Mouse (Mus musculus) forebrain, embryonic 16.5 days (tissue): ENCODE data around the gene Doc2a. TPM values are rescaled to one million over a fixed set of nuclear protein-coding genes. Genes with fewer than 3 reads are reported as not detected.

Experiments
- ATAC-seq: fragments of 200-750 bp; cut with Nextera tagmentation; 2 replicates; pipeline ENCODE4 v1.8.0; 2017; ENCODE audit warnings: mild to moderate bottlenecking, moderate library complexity
- H3K27ac ChIP-seq: fragments of 300-500 bp; sonication (generic); 2 replicates; pipeline ENCODE4 v1.5.1; 2014; ENCODE audit warnings: low read length, control low read depth
- H3K27me3 ChIP-seq: fragments of 300-500 bp; sonication (generic); replicated peaks from 2 replicates; pipeline ENCODE4 v1.6.1; 2014; ENCODE audit warnings: low read length; ENCODE audit not compliant: control insufficient read depth, insufficient read depth
- H3K36me3 ChIP-seq: fragments of 300-500 bp; sonication (generic); 2 replicates; pipeline ENCODE4 v1.6.1; 2014; ENCODE audit not compliant: control insufficient read depth, insufficient read depth
- H3K4me1 ChIP-seq: fragments of 300-500 bp; sonication (generic); replicated peaks from 2 replicates; pipeline ENCODE4 v1.6.1; 2014; ENCODE audit warnings: low read length; ENCODE audit not compliant: control insufficient read depth, insufficient read depth
- H3K4me2 ChIP-seq: fragments of 300-500 bp; sonication (generic); 2 replicates; pipeline ENCODE4 v1.6.1; 2014; ENCODE audit warnings: mild to moderate bottlenecking, low read length, control low read depth
- H3K4me3 ChIP-seq: fragments of 300-500 bp; sonication (generic); replicated peaks from 2 replicates; pipeline ENCODE4 v1.5.1; 2014; ENCODE audit warnings: mild to moderate bottlenecking, low read length, control low read depth
- H3K9ac ChIP-seq: fragments of 300-500 bp; sonication (generic); replicated peaks from 2 replicates; pipeline ENCODE4 v1.6.1; 2014; ENCODE audit warnings: low read depth, low read length, control low read depth
- H3K9me3 ChIP-seq: fragments of 300-500 bp; sonication (generic); 2 replicates; pipeline ENCODE4 v1.6.1; 2016; ENCODE audit warnings: low read length; ENCODE audit not compliant: control insufficient read depth
- WGBS: fragments of 180-500 bp; shearing (Covaris S2); extraction: QIAGEN DNeasy Blood & Tissue Kit; methylation state at CpG from one replicate; pipeline ENCODE4 v1.1.7; 2014; 5-methylcytosine and 5-hydroxymethylcytosine counted together
- polyA plus RNA-seq: library from polyadenylated mRNA; unstranded; fragments of >200 nt; fragmentation: Nextera tagmentation; extraction: Ambion mirVana; gene quantifications from 2 replicates; pipeline ENCODE4 v1.2.1, GENCODE M21; 2015

Doc2a gene
- polyA plus RNA-seq, 1 experiment from 2014 or later: 14.3 TPM

DNA sequence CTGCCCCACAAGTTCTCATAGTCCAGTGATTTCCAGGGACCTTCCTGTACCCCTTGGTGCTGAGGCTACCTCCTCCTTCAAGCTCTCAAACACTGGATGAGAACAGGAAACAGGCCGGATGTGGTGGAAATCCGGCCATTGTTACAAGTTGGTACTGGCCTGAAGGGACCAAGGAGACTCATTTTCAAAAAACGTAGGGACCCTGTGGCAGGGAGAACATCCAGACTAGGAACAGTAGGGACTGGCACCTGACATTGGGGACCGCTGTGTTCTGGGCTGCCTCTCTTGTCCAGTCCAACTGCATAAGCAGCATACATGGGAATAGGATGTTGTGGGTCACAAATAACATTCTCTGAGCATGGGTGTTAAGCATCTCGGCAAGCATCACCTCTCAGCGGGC lies 33.8 kb downstream of the Doc2a start:
- peaks cover 37% of the 10 kb centered on the region for H3K4me1 ChIP-seq
- H3K9me3 ChIP-seq: no peaks in the 10 kb centered on the region
- H3K9ac ChIP-seq: peak overlapping the region; percentile 18; the same call in 1 of the 2 replicates
- peaks cover 21% of the 10 kb centered on the region for H3K36me3 ChIP-seq
- H3K27me3 ChIP-seq: no peaks in the 10 kb centered on the region
- no peak overlapping the region for H3K4me3 ChIP-seq
- WGBS: 75% methylated on average over 6 of the region's 6 CpGs
- no peak overlapping the region for H3K27ac ChIP-seq
- H3K4me2 ChIP-seq: peak overlapping the region; percentile 93
- ATAC-seq: no peak

DNA sequence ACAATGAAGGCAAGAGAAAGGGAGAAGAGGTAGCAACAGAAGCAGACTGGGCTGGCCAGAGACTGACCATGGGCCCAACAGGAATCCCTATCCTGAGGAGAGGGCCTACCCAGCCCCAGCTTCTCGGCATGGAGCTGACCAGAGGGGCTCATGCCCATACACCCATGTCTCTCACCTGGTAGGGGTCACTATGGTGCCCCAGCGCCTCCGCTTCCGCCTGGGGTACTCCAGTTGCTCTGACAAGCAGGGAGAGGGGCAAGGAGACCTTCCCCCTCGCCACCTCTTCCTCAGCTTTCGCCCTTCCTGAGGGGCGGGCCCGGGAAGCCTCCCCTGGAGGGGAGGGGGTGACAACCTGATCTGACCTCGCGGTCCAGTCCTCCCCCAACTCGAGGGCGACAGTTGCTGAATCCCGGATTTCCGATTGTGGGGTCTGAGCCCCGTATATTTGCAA lies 36.5 kb downstream of the Doc2a start:
- Histone ChIP-seq H3K9me3 (no peaks in the 10 kb centered on the region), H3K4me2 (peak overlapping the region; percentile 93), H3K9ac (peak overlapping the region; percentile 89), H3K27me3 (no peaks in the 10 kb centered on the region), H3K4me1 (peaks cover 37% of the 10 kb centered on the region), H3K36me3 (peaks cover 1% of the 10 kb centered on the region; the same call in 1 of the 2 replicates), H3K27ac (peak overlapping the region; percentile 30; the same call in 1 of the 2 replicates), H3K4me3 (peak overlapping the region; percentile 75)
- no peak for ATAC-seq
- 0% methylated on average over 15 of the region's 15 CpGs for WGBS

DNA sequence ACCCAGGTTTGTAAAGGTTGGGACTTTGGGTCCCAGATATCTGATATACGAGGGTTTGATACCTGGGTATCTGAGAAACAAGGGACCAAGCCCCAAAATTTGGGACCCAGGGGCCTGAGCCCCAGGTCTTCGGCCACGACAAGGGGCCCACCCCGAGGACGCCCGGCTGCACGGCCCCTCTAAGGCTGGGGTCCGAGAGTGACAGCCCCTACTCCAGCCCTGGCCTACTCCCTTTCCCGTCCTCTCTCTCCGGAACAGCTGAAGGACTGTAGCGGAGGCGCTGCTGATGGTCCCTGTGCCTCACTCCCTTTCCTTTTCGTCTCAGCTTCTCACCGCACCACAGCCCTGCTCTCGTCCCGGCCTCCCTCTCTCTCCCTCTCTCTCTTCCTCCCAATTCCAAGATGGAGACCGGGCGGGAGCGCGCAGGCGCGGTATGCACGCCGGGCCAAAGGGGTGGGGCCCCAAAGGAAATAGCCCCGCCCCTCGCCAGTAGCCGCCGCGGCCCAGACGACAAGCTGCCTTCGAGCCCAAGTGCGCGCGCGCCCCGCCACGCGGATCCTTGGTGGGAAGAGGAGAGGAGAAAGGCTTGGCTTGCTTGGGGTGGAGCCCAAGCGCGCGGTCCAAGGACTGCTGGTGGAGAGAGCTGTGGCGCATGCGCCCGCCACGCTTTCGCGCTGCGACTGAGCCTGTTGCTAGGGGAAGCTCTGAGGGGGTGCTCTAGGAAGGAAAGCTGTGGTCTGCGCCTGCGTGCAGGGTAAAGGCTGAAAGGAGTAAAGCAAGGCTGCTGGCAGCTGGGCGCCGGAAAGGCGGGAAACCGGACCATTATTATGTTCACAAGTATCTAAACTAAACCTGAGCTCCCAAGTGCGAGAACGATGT lies 37.3 kb downstream of the Doc2a start, which contains the start of gene Taok2:
TSS of gene Taok2 (minus strand) at position 418 of the 879 bp plus-strand sequence.
- Histone ChIP-seq H3K36me3 (no peaks in the 10 kb centered on the region), H3K9ac (peak within 1 kb of the TSS; percentile 89), H3K27me3 (no peaks in the 10 kb centered on the region), H3K9me3 (no peaks in the 10 kb centered on the region), H3K27ac (peak within 1 kb of the TSS; percentile 95), H3K4me3 (peak within 1 kb of the TSS; percentile 75), H3K4me1 (peaks cover 37% of the 10 kb centered on the region), H3K4me2 (peak within 1 kb of the TSS; percentile 93)
- ATAC-seq: peak; percentile 98
- WGBS: under 1% methylated on average over 56 of the region's 56 CpGs

DNA sequence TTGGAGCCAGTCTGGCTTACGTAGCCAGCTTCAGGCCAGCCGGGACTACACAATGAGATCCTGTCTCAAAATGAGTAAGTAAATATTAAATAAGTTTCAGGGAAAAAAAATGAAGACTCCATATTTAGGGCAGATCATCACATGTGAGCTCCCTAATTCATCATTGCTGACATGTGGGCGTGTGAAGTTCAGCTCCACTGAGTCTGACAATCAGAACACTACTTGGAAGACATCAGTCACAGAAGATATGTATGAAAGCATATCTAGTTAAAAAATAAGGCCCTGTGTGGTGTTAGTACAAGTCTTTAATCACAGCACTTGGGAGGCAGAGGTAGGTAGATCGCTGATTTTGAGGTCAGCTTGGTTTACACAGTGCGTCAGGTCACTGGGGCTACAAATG lies 40.1 kb downstream of the Doc2a start:
- H3K4me1 ChIP-seq: peaks cover 17% of the 10 kb centered on the region
- H3K4me3 ChIP-seq: no peak overlapping the region
- ATAC-seq: no peak
- H3K27me3 ChIP-seq: no peaks in the 10 kb centered on the region
- peaks cover 4% of the 10 kb centered on the region; the same call in 1 of the 2 replicates for H3K36me3 ChIP-seq
- H3K27ac ChIP-seq: no peak overlapping the region
- no peaks in the 10 kb centered on the region for H3K9me3 ChIP-seq
- 93% methylated on average over 5 of the region's 5 CpGs for WGBS
- H3K9ac ChIP-seq: no peak overlapping the region
- no peak overlapping the region for H3K4me2 ChIP-seq

DNA sequence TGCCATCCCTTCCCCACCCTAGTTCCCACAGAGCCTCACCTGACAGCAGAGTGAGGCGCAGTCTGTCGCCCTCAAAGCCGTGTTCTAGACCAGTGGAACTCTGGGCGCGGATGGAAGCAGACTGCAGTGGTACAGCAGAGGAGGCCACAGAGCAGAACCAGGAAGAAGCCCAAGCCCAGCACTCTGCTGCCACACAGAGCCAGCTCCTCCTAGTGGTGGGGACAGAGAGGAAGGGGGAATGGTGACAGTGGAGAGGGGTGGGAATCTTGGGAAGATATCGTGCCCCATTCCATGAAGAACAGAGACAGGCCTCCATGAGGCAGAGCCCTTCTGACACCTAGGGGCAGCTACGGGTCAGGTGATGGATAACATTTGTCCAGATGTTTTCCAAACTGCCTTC lies 41.6 kb downstream of the Doc2a start:
- Histone ChIP-seq H3K4me3 (no peak overlapping the region), H3K36me3 (peaks cover 4% of the 10 kb centered on the region; the same call in 1 of the 2 replicates), H3K9ac (0 out of 2 replicates have a peak overlapping the region, but pooled peaks have one; percentile 13), H3K27ac (no peak overlapping the region), H3K9me3 (no peaks in the 10 kb centered on the region), H3K4me2 (no peak overlapping the region), H3K4me1 (peaks cover 3% of the 10 kb centered on the region; the same call in 1 of the 2 replicates), H3K27me3 (no peaks in the 10 kb centered on the region)
- 44% methylated on average over 7 of the region's 7 CpGs for WGBS
- ATAC-seq: no peak

DNA sequence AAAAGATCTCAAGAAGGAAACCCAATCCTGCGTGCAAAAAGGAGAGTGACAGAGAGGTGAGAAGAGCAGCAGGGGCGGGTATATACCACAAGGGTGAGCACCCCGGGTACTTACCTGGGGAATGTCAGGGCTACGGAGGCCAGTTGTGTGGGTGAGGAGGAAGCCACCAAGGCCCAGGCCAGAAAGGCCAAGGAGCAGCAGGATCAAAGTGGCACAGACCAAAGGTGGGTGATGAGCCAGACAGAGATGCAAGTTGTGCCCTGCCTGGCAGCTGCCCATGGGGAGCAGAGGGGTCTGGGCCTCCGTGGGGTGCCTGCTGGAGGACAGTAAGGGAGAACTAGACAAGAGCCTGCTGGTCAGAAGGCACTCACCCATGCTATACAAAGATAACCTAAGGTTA lies 49.7 kb downstream of the Doc2a start:
- no peak for ATAC-seq
- Histone ChIP-seq H3K4me1 (peaks cover 11% of the 10 kb centered on the region), H3K9me3 (no peaks in the 10 kb centered on the region), H3K27me3 (no peaks in the 10 kb centered on the region), H3K4me3 (no peak overlapping the region), H3K36me3 (no peaks in the 10 kb centered on the region), H3K9ac (no peak overlapping the region), H3K27ac (no peak overlapping the region), H3K4me2 (peak overlapping the region; percentile 67; the same call in 1 of the 2 replicates)
- WGBS: 90% methylated on average over 5 of the region's 5 CpGs

DNA sequence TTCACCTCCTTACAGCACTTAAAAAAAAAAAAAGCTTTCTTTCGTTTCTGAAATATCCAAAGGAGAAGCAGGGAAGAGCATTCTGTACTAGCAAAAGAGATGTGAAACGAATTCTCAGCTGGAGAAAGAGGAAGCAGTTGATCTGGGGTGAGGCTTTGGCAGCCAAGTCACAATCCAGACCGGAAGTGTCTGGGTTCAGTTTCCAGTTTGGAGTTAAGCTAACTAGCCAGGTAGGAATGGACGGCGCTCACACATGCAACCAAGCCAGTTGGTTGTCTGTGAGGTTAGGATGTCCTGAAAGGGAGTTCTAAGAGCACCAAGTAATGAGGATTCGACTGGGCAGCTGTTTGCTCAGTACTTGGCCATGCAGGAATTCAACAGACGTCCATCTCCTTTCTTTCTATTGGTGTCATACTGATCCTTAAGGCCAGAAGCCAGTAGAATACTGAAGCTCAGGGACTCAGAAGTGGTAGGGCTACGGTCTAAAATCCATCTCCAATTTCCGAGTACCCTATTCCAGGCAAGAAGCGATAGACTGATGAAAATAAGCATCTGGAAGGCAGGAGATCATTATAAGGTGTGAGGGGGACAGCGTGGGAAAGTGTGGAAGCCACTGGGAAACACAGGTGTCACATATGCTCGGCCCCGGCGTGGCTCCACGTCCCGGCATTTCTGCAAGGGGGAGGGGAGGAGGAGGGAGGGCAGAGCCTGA lies 50.3 kb downstream of the Doc2a start:
- peak; percentile 55 for ATAC-seq
- Histone ChIP-seq H3K4me1 (peaks cover 11% of the 10 kb centered on the region), H3K27ac (peak overlapping the region; percentile 79), H3K9ac (peak overlapping the region; percentile 87), H3K27me3 (no peaks in the 10 kb centered on the region), H3K4me3 (peak overlapping the region; percentile 74), H3K4me2 (peak overlapping the region; percentile 67), H3K9me3 (no peaks in the 10 kb centered on the region), H3K36me3 (no peaks in the 10 kb centered on the region)
- 21% methylated on average over 16 of the region's 16 CpGs for WGBS

DNA sequence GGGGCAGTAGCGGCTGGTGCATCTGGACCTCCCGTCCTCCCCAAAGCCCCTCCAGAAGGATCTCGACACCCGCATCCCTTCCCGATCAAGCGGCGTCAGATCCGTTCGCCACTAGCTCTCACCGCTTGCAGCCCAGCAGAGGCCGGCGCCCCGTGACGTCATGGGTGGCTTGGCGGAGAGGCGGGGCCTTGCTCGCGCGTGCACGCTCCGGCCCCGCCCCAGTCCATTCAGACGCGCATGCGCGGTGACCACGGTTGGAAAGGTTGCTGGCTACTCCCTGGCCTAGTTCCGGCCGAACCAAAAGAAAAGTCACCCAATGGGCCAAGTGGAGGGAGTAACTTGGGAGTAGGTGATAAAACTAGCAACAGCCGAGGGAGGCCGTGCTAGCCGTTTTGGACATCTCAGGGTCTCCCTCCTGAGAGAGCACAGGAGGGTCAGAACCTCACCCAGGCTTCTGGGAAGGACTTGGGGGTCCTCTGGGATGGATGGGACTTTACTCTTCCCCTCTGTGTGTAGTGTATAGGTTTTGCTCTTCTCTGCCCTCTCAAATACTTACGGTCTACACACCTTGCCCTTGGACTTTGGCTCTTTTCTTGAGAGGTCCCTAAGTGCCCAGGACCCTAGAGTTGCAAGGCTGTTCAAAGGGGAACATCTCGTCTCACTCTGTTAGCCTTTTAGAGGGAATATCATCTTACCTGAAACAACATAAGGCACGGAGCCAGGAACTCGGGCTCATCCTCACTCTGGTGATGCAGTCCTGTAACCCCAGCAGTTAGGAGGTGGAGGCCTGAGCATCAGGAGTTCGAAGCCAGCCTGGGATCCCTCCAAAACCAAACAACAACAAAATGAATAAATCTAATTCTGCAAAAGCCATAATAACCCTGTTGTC lies 51.1 kb downstream of the Doc2a start:
- no peaks in the 10 kb centered on the region for H3K27me3 ChIP-seq
- H3K27ac ChIP-seq: peak overlapping the region; percentile 79
- 12% methylated on average over 37 of the region's 37 CpGs for WGBS
- peak overlapping the region; percentile 74 for H3K4me3 ChIP-seq
- no peaks in the 10 kb centered on the region for H3K36me3 ChIP-seq
- H3K4me1 ChIP-seq: peaks cover 11% of the 10 kb centered on the region
- H3K9ac ChIP-seq: peak overlapping the region; percentile 87
- peak; percentile 95 for ATAC-seq
- H3K9me3 ChIP-seq: no peaks in the 10 kb centered on the region
- H3K4me2 ChIP-seq: peak overlapping the region; percentile 67
